Comparison of ENCODE assay signal across 8 mouse cellular contexts in the genomic region with DNA sequence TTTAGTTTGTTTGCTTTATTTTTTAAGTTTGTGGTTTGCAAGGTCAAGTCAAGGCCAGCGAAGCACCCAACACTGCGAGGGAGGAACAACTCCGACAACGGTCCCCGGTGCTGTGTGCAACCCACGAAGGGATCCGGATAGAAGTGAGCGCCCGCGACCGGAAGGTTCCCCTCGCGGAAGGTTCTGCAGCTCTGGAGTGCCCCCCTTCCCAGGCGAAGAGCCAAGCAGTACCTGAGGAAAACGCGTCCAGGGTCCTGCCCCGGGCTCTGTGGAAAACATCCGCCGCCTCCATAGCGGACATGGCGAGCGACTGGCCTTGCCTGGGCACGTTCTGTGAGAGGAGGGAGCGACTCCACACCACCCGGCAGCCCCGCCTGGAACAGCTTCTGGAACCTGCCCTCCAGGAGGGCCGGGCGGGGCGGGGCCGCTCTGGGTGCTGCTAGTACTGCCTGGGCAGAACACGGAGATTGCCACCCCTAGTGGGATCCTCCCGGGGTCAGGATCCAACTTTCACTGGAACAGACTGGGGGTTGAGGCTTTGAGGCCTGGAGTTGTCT. TPM values are rescaled to one million over a fixed set of nuclear protein-coding genes. Genes with fewer than 3 reads are reported as not detected.
DNase-seq lines count a peak whose midpoint lies in the region; ATAC-seq and TF ChIP-seq lines count a peak whose summit lies in the region.

A gene (minus strand): TSS at position 411 of the 557 bp plus-strand sequence.

- no peaks in the 10 kb centered on the region for H3K36me3 ChIP-seq in embryonic facial prominence, embryonic 14.5 days (ENCODE audit: control insufficient read depth, insufficient read depth, low read length)
- peaks cover 11% of the 10 kb centered on the region for H3K36me3 ChIP-seq in heart, adult 2 months (ENCODE audit: control insufficient read depth, insufficient read depth, low read length)
- no peaks in the 10 kb centered on the region for H3K36me3 ChIP-seq in limb, embryonic 14.5 days (ENCODE audit: control insufficient read depth, insufficient read depth, low read length)
- H3K36me3 ChIP-seq in midbrain, postnatal 0 days (ENCODE audit: insufficient read depth, low read length) = no peaks in the 10 kb centered on the region

- peak within 1 kb of the TSS; percentile 85 for H3K27ac ChIP-seq in embryonic facial prominence, embryonic 14.5 days (replicated peaks; ENCODE audit: low read depth, low read length)
- H3K27ac ChIP-seq in heart, adult 2 months = peak within 1 kb of the TSS; percentile 98
- H3K27ac ChIP-seq in limb, embryonic 14.5 days (replicated peaks; ENCODE audit: low read depth, low read length) = peak within 1 kb of the TSS; percentile 76
- peak within 1 kb of the TSS; percentile 85 for H3K27ac ChIP-seq in midbrain, postnatal 0 days (ENCODE audit: low read depth, low read length)

- H3K4me2 ChIP-seq in embryonic facial prominence, embryonic 14.5 days (ENCODE audit: low read depth, low read length) = peak within 1 kb of the TSS; percentile 71
- H3K4me2 ChIP-seq in limb, embryonic 14.5 days (replicated peaks; ENCODE audit: low read depth, low read length, severe bottlenecking) = peak within 1 kb of the TSS; percentile 69
- H3K4me2 ChIP-seq in midbrain, postnatal 0 days (ENCODE audit: low read depth, low read length, poor library complexity, severe bottlenecking) = peak within 1 kb of the TSS; percentile 56

- peak; percentile 21; the same call in 1 of the 2 replicates for TF ChIP-seq CTCF in heart, adult 2 months (IDR thresholded peaks at IDR 0.05)
- TF ChIP-seq CTCF in midbrain, postnatal 0 days (IDR thresholded peaks at IDR 0.05) = peak; percentile 25; the same call in 1 of the 2 replicates

- H3K4me1 ChIP-seq in embryonic facial prominence, embryonic 14.5 days (ENCODE audit: control insufficient read depth, insufficient read depth, low read length) = peaks cover 9% of the 10 kb centered on the region; the same call in 1 of the 2 replicates
- H3K4me1 ChIP-seq in heart, adult 2 months (ENCODE audit: control insufficient read depth, insufficient read depth, low read length) = peaks cover 11% of the 10 kb centered on the region
- H3K4me1 ChIP-seq in limb, embryonic 14.5 days (ENCODE audit: control insufficient read depth, insufficient read depth, low read length) = peaks cover 7% of the 10 kb centered on the region
- peaks cover 5% of the 10 kb centered on the region; the same call in 1 of the 2 replicates for H3K4me1 ChIP-seq in midbrain, postnatal 0 days (ENCODE audit: insufficient read depth, low read length)

- peak; percentile 97 for ATAC-seq in embryonic facial prominence, embryonic 14.5 days (ENCODE audit: low read depth)
- ATAC-seq in limb, embryonic 14.5 days (ENCODE audit: low FRiP score, low read depth) = peak; percentile 96
- ATAC-seq in midbrain, postnatal 0 days (ENCODE audit: low FRiP score) = peak; percentile 95

- H3K9me3 ChIP-seq in embryonic facial prominence, embryonic 14.5 days (ENCODE audit: control insufficient read depth, low read length) = no peaks in the 10 kb centered on the region
- no peaks in the 10 kb centered on the region for H3K9me3 ChIP-seq in limb, embryonic 14.5 days (ENCODE audit: control insufficient read depth, low read length)
- no peaks in the 10 kb centered on the region for H3K9me3 ChIP-seq in midbrain, postnatal 0 days (ENCODE audit: low read length)

- peak within 1 kb of the TSS; percentile 59 for H3K4me3 ChIP-seq in embryonic facial prominence, embryonic 14.5 days (ENCODE audit: low read depth, low read length)
- peak within 1 kb of the TSS; percentile 92 for H3K4me3 ChIP-seq in heart, adult 2 months
- H3K4me3 ChIP-seq in limb, embryonic 14.5 days (replicated peaks; ENCODE audit: low read length) = peak within 1 kb of the TSS; percentile 63
- H3K4me3 ChIP-seq in midbrain, postnatal 0 days (ENCODE audit: low read depth, low read length) = peak within 1 kb of the TSS; percentile 45

- H3K79me2 ChIP-seq in heart, adult 2 months (replicated peaks; ENCODE audit: control insufficient read depth, insufficient read depth, low read length) = 0 out of 2 replicates have a peak, but pooled peaks cover 1% of the 10 kb centered on the region

- DNase-seq in 3T3-L1 (ENCODE audit: low read depth, low spot score) = peak; percentile 90
- peak; percentile 80 to 82 for DNase-seq in adrenal gland, postnatal 4 days (ENCODE audit: low spot score in 2 of 2)
- DNase-seq in embryonic facial prominence, embryonic 14.5 days (ENCODE audit: low spot score) = peak; percentile 93
- DNase-seq in heart, adult 2 months = peak; percentile 91 to 93
- DNase-seq in kidney, adult 9 months = peak; percentile 95
- DNase-seq in limb, embryonic 14.5 days (ENCODE audit: low spot score) = peak; percentile 83
- peak; percentile 88 for DNase-seq in midbrain, postnatal 0 days (ENCODE audit: low spot score)
- DNase-seq in spleen, postnatal 14 days (ENCODE audit: low spot score in 2 of 2) = peak; percentile 78 to 83

- WGBS in embryonic facial prominence, embryonic 14.5 days = 2% methylated on average over 31 of the region's 32 CpGs
- WGBS in heart, adult 2 months = under 1% methylated on average over 32 of the region's 32 CpGs
- WGBS in limb, embryonic 14.5 days = 3% methylated on average over 29 of the region's 32 CpGs
- WGBS in midbrain, postnatal 0 days = under 1% methylated on average over 32 of the region's 32 CpGs

- peak within 1 kb of the TSS; percentile 74 for H3K9ac ChIP-seq in embryonic facial prominence, embryonic 14.5 days (ENCODE audit: low read depth, low read length)
- H3K9ac ChIP-seq in heart, adult 2 months (ENCODE audit: low read depth, low read length) = peak within 1 kb of the TSS; percentile 88
- H3K9ac ChIP-seq in limb, embryonic 14.5 days (ENCODE audit: low read depth, low read length, severe bottlenecking) = peak within 1 kb of the TSS; percentile 73
- peak within 1 kb of the TSS; percentile 84 for H3K9ac ChIP-seq in midbrain, postnatal 0 days (replicated peaks; ENCODE audit: low read length, poor library complexity, severe bottlenecking)

- TF ChIP-seq POLR2A in heart, adult 2 months (IDR thresholded peaks at IDR 0.05; ENCODE audit: insufficient read depth, low read depth, low read length) = peak; percentile 95
- peak; percentile 65; the same call in 1 of the 2 replicates for TF ChIP-seq POLR2A in limb, embryonic 14.5 days (IDR thresholded peaks at IDR 0.05; ENCODE audit: borderline replicate concordance, extremely low read depth, insufficient read depth, insufficient read length)

- no peaks in the 10 kb centered on the region for H3K27me3 ChIP-seq in embryonic facial prominence, embryonic 14.5 days (replicated peaks; ENCODE audit: control insufficient read depth, insufficient read depth, low read length)
- H3K27me3 ChIP-seq in heart, adult 2 months (ENCODE audit: control insufficient read depth, insufficient read depth, low read length) = no peaks in the 10 kb centered on the region
- H3K27me3 ChIP-seq in limb, embryonic 14.5 days (ENCODE audit: control insufficient read depth, insufficient read depth, low read length) = no peaks in the 10 kb centered on the region
- H3K27me3 ChIP-seq in midbrain, postnatal 0 days (ENCODE audit: insufficient read depth, low read length) = no peaks in the 10 kb centered on the region

- intact Hi-C loops in heart, adult 2 months (cut with DNase I) = loop anchor here (1.0 to 5.0 kb wide), 3 partner anchors 29 to 732 kb away; a partner anchor contains a TSS

- no peak for TF ChIP-seq EP300 in heart, adult 2 months (IDR thresholded peaks at IDR 0.05; ENCODE audit: insufficient read depth, low read depth, low read length)

RNA-seq across cellular contexts. Expression of the gene that starts here (rescaled TPM):
- 10 to 100 TPM; 45.2 to 46.0 TPM for total RNA-seq in adrenal gland, postnatal 4 days (2021)
- 29.0 and 31.7 TPM in 2 replicates for polyA plus RNA-seq in embryonic facial prominence, embryonic 14.5 days (2014; fragmentation: Nextera tagmentation; extraction: Ambion mirVana)
- total RNA-seq in heart, adult 2 months (2021) = 10 to 100 TPM; 49.8 to 54.1 TPM
- 30.1 and 41.6 TPM in 2 replicates for polyA plus RNA-seq in heart, adult 2 months (2012; rRNA removed)
- 15.0 and 15.2 TPM in 2 replicates for polyA plus RNA-seq in limb, embryonic 14.5 days (2012; rRNA removed)
- 25.4 and 26.4 TPM in 2 replicates for polyA plus RNA-seq in limb, embryonic 14.5 days (2014; fragmentation: Nextera tagmentation; extraction: Ambion mirVana)
- total RNA-seq in midbrain, postnatal 0 days (2014; rRNA removed) = 20.7 and 20.9 TPM in 2 replicates
- 18.8 and 19.2 TPM in 2 replicates for polyA plus RNA-seq in midbrain, postnatal 0 days (2015; fragmentation: Nextera tagmentation; extraction: Ambion mirVana)

Comparison
In these comparisons a context has a peak if more than half of its experiments do, and no peak if none do; other contexts are left out.
1. Peak in every context shown above with its lines: DNase-seq, ATAC-seq, H3K4me3 ChIP-seq and H3K27ac ChIP-seq.